Mouse (Mus musculus) thymus, adult 2 months (tissue): ENCODE results near the gene Sdhaf1.

ENCODE experiments used
- CTCF ChIP-seq: fragments of 200-500 bp; IDR thresholded peaks from 2 replicates; pipeline ENCODE4 v1.5.1; 2012; ENCODE audit warnings: mild to moderate bottlenecking, control low read depth, low read length, moderate library complexity, borderline replicate concordance; ENCODE audit not compliant: control insufficient read depth, poor library complexity, insufficient read depth; ENCODE audit errors: extremely low read depth
- POLR2A ChIP-seq: fragments of 200-500 bp; IDR thresholded peaks from 2 replicates; pipeline ENCODE4 v1.6.1; 2012; ENCODE audit warnings: mild to moderate bottlenecking, low read length, control low read depth, moderate library complexity; ENCODE audit not compliant: control insufficient read depth, poor library complexity, insufficient read depth; ENCODE audit errors: extremely low read depth

DNA sequence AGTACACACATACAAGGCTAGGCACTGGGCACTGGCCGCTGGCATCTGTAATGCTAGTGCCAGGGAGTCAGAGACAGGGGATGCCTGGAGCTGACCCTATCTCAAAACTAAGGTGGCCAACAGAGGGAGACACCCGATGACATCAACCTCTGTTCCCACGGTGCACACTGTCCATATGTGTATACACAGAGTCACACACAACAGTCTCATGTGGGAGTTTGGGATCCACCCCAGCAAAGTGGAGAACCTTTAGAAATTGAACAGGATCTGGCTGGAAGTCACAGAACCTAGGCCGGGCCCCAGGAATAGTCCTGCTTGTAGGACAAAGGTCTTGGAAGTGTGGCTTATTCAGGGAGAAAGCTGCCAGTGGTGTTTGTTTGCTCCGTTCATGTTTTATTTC, 29.4 kb downstream of the Sdhaf1 start:
- TF ChIP-seq CTCF (no peak), POLR2A (no peak)
